Mouse (Mus musculus) bone marrow, adult 2 months (tissue): Measurements from ENCODE around the gene Efna3.

ENCODE experiments used
- CTCF ChIP-seq: fragments of 200-500 bp; IDR thresholded peaks from 2 replicates; pipeline ENCODE4 v1.5.1; 2011; ENCODE audit warnings: low read length, control low read depth; ENCODE audit not compliant: control insufficient read depth, insufficient read depth
- POLR2A ChIP-seq: fragments of 200-500 bp; IDR thresholded peaks from 2 replicates; pipeline ENCODE4 v1.6.1; 2011; ENCODE audit warnings: low read depth, mild to moderate bottlenecking, control low read depth, low read length, borderline replicate concordance; ENCODE audit not compliant: control insufficient read depth

DNA sequence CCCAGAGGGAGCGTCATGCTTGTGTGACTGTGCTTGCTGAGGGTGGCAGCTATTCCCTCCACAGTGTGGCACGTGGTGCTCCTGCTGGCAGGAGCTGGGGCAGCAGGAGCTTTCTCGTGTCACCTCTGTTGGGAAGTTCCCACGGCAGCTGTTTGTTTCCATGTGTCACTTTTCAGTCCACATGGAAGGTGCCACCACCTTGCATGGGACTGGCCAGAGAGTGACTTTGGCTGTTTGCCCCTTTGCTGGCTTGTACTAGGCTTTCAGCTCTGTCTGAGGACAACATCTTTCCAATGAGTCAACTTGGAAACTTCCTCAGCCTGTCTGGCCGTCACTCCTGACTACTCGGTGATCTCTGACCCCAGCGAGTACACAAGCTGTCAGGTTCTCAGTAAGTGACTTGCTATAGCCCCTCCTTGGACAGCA, 34.2 kb downstream of the Efna3 start:
- TF ChIP-seq CTCF = no peak
- TF ChIP-seq POLR2A = no peak
